Mouse (Mus musculus) c-Kit-negative CD71-positive TER-119-positive erythroid progenitor cells, embryonic 14.5 days (primary cell): ENCODE results near the gene H2-Ab1.
"Not testable (repeated sequence)": the region's sequence is repeated elsewhere in the genome, so short reads cannot be mapped to it uniquely, and the experiment has no call there.

Source experiments
- DNase-seq: peaks from one replicate; pipeline ENCODE4 v3.0.0-alpha.2; 2013; ENCODE audit warnings: low read depth, low spot score

H2-Ab1 gene

GRCm38 (mm10) chr17:34308161-34308560, 50.7 kb downstream of the H2-Ab1 start:
- no peak for DNase-seq

- DNase-seq: no peak
Measured at GRCm38 (mm10) chr17:34309225-34309624, 51.7 kb downstream of the H2-Ab1 start.

GRCm38 (mm10) chr17:34309683-34310385, 52.3 kb downstream of the H2-Ab1 start:
- no peak for DNase-seq

GRCm38 (mm10) chr17:34310526-34310925, 53.0 kb downstream of the H2-Ab1 start:
- not testable (repeated sequence) for DNase-seq

- no peak for DNase-seq
Measured at GRCm38 (mm10) chr17:34312185-34312584, 54.7 kb downstream of the H2-Ab1 start.

- DNase-seq: no peak
Measured at GRCm38 (mm10) chr17:34313393-34313792, 55.9 kb downstream of the H2-Ab1 start.

- DNase-seq: no peak
Measured at GRCm38 (mm10) chr17:34314286-34314685, 56.8 kb downstream of the H2-Ab1 start.

- DNase-seq: no peak
Measured at GRCm38 (mm10) chr17:34315512-34315911, 58.0 kb downstream of the H2-Ab1 start.

GRCm38 (mm10) chr17:34316697-34317096, 59.2 kb downstream of the H2-Ab1 start:
- no peak for DNase-seq

- no peak for DNase-seq
Measured at GRCm38 (mm10) chr17:34317275-34317674, 59.8 kb downstream of the H2-Ab1 start.
